Mouse (Mus musculus) embryonic fibroblast, embryonic 13.5 days (primary cell): Measurements from ENCODE around the gene Cbx6.

Source experiments
- CTCF ChIP-seq: IDR thresholded peaks from 2 replicates; pipeline ENCODE4 v1.5.1; 2011; ENCODE audit warnings: mild to moderate bottlenecking, control low read depth, low read length, moderate library complexity, borderline replicate concordance; ENCODE audit not compliant: insufficient read depth
- POLR2A ChIP-seq: IDR thresholded peaks from 2 replicates; pipeline ENCODE4 v1.6.1; 2011; ENCODE audit warnings: low read depth, mild to moderate bottlenecking, control low read depth, low read length, moderate library complexity

DNA sequence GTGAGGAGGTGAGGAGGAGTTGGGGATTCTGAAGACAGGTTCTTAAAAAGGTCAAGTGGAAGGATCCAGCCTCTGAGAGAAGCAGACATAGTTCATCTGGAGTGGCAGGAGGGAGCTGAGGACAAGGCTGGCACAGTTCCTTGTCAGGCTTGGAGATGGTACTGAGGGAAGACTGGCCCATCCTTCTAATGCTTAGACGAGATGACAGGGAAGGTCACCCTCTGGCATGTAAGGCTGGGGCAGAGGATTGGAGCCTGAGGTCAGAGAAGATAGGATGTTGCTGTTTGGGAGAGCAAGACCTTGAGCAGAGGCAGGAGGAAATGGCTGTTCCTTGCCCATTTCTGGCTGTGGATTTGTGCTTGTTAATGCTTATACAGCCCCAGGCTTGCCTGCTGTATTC, 49.4 kb downstream of the Cbx6 start:
- TF ChIP-seq CTCF (no peak), POLR2A (no peak)
